Mouse (Mus musculus) lung, embryonic 14.5 days (tissue): Measurements from ENCODE around the gene Bicc1. TPM values are rescaled to one million over a fixed set of nuclear protein-coding genes. Genes with fewer than 3 reads are reported as not detected.

Experiments
- ATAC-seq: fragments of 200-750 bp; cut with Nextera tagmentation; 2 replicates; pipeline ENCODE4 v1.8.0; 2017; ENCODE audit warnings: mild to moderate bottlenecking, moderate TSS enrichment, moderate library complexity; ENCODE audit not compliant: insufficient read depth
- DNase-seq: peaks from one replicate; pipeline ENCODE4 v3.0.0-alpha.2; 2015
- H3K27ac ChIP-seq: fragments of 300-500 bp; sonication (generic); 2 replicates; pipeline ENCODE4 v1.5.1; 2014; ENCODE audit warnings: low read depth, mild to moderate bottlenecking, moderate library complexity
- H3K27me3 ChIP-seq: fragments of 300-500 bp; sonication (generic); 2 replicates; pipeline ENCODE4 v1.6.1; 2014; ENCODE audit warnings: low read length, control low read depth; ENCODE audit not compliant: insufficient read depth
- H3K36me3 ChIP-seq: fragments of 300-500 bp; sonication (generic); 2 replicates; pipeline ENCODE4 v1.6.1; 2014; ENCODE audit warnings: control low read depth; ENCODE audit not compliant: insufficient read depth
- H3K4me1 ChIP-seq: fragments of 300-500 bp; sonication (generic); 2 replicates; pipeline ENCODE4 v1.6.1; 2014; ENCODE audit warnings: antibody characterized with exemption, control low read depth; ENCODE audit not compliant: insufficient read depth
- H3K4me2 ChIP-seq: fragments of 300-500 bp; sonication (generic); 2 replicates; pipeline ENCODE4 v1.6.1; 2014; ENCODE audit warnings: mild to moderate bottlenecking
- H3K4me3 ChIP-seq: fragments of 300-500 bp; sonication (generic); 2 replicates; pipeline ENCODE4 v1.5.1; 2014; ENCODE audit warnings: low read depth, low read length
- H3K9ac ChIP-seq: fragments of 300-500 bp; sonication (generic); 2 replicates; pipeline ENCODE4 v1.6.1; 2014
- H3K9me3 ChIP-seq: fragments of 300-500 bp; sonication (generic); 2 replicates; pipeline ENCODE4 v1.6.1; 2016; ENCODE audit warnings: low read depth, low read length, control low read depth
- CTCF ChIP-seq: IDR thresholded peaks from 2 replicates; pipeline ENCODE4 v1.5.1; 2016; ENCODE audit warnings: antibody characterized with exemption, low read depth
- WGBS: fragments of 180-500 bp; shearing (Covaris S2); extraction: QIAGEN DNeasy Blood & Tissue Kit; methylation state at CpG from one replicate; pipeline ENCODE4 v1.1.7; 2014; 5-methylcytosine and 5-hydroxymethylcytosine counted together
- polyA plus RNA-seq: library from polyadenylated mRNA; unstranded; fragments of >200 nt; fragmentation: Nextera tagmentation; extraction: Ambion mirVana; gene quantifications from 2 replicates; pipeline ENCODE4 v1.2.1, GENCODE M21; 2014

The Bicc1 gene
- polyA plus RNA-seq, 1 experiment from 2014 or later, result 26.4 TPM

DNA sequence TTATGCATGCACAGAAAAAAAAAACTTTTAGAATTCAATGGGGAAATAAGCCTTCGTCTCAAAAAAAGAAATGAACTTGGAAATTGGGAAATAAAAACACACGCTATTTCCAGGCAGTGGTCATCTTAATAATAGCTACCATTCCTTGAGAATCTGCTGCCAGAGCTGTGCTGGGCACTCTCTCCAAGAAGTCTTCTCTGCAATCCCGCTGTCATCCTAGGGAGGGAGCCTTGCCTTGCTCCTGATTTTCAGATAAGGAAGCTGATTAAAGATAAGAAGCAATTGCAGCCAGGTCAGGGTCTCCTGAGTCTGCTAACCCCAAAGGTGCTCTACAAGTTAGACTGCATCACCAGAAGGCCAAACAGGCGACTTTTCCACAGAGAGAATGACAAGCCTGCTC lies 161.4 kb downstream of the Bicc1 start:
- H3K36me3 ChIP-seq, result no peaks in the 10 kb centered on the region
- no peak for ATAC-seq
- no peaks in the 10 kb centered on the region for H3K9me3 ChIP-seq
- DNase-seq, result no peak
- H3K27me3 ChIP-seq, result no peaks in the 10 kb centered on the region
- 40% methylated on average over 4 of the region's 4 CpGs for WGBS
- H3K4me3 ChIP-seq, result no peak overlapping the region
- no peak overlapping the region for H3K27ac ChIP-seq
- no peak overlapping the region for H3K9ac ChIP-seq
- peak; percentile 41 for TF ChIP-seq CTCF
- no peak overlapping the region for H3K4me2 ChIP-seq
- no peaks in the 10 kb centered on the region for H3K4me1 ChIP-seq

GRCm38 (mm10) chr10:70996051-70996450 lies 163.4 kb downstream of the Bicc1 start:
- ATAC-seq (no peak), DNase-seq (no peak)
- H3K36me3 ChIP-seq, result no peaks in the 10 kb centered on the region
- H3K27me3 ChIP-seq, result no peaks in the 10 kb centered on the region
- H3K4me1 ChIP-seq, result no peaks in the 10 kb centered on the region
- H3K4me2 ChIP-seq, result no peak overlapping the region
- TF ChIP-seq CTCF, result no peak
- no peaks in the 10 kb centered on the region for H3K9me3 ChIP-seq
- 93% methylated on average over 9 of the region's 9 CpGs for WGBS
- H3K4me3 ChIP-seq, result no peak overlapping the region
- no peak overlapping the region for H3K27ac ChIP-seq
- H3K9ac ChIP-seq, result no peak overlapping the region

- Histone ChIP-seq H3K4me3 (no peak overlapping the region), H3K4me2 (no peak overlapping the region), H3K4me1 (no peaks in the 10 kb centered on the region), H3K27me3 (no peaks in the 10 kb centered on the region), H3K36me3 (no peaks in the 10 kb centered on the region), H3K9ac (no peak overlapping the region), H3K27ac (no peak overlapping the region), H3K9me3 (no peaks in the 10 kb centered on the region)
- ATAC-seq, result no peak
- no peak for TF ChIP-seq CTCF
- WGBS, result 96% methylated on average over 2 of the region's 2 CpGs
- DNase-seq, result no peak
These were observed 165.4 kb downstream of the Bicc1 start for GRCm38 (mm10) chr10:70994135-70994497.

GRCm38 (mm10) chr10:70993497-70994134 lies 165.9 kb downstream of the Bicc1 start:
- no peak for DNase-seq

GRCm38 (mm10) chr10:70987396-70987795 lies 172.1 kb downstream of the Bicc1 start:
- no peak for DNase-seq
- H3K27me3 ChIP-seq, result no peaks in the 10 kb centered on the region
- H3K9ac ChIP-seq, result no peak overlapping the region
- no peak for TF ChIP-seq CTCF
- no peaks in the 10 kb centered on the region for H3K4me1 ChIP-seq
- no peak overlapping the region for H3K4me2 ChIP-seq
- no peaks in the 10 kb centered on the region for H3K36me3 ChIP-seq
- no peak for ATAC-seq
- H3K4me3 ChIP-seq, result no peak overlapping the region
- WGBS, result 63% methylated on average over 5 of the region's 5 CpGs
- H3K9me3 ChIP-seq, result no peaks in the 10 kb centered on the region
- no peak overlapping the region for H3K27ac ChIP-seq

More at GRCm38 (mm10) chr10:70993497-70994134, 165.9 kb downstream of the Bicc1 start:
- Histone ChIP-seq H3K36me3 (no peaks in the 10 kb centered on the region), H3K9ac (no peak overlapping the region), H3K4me3 (no peak overlapping the region), H3K9me3 (no peaks in the 10 kb centered on the region), H3K27ac (no peak overlapping the region), H3K27me3 (no peaks in the 10 kb centered on the region), H3K4me2 (no peak overlapping the region), H3K4me1 (no peaks in the 10 kb centered on the region)
- 68% methylated on average over 6 of the region's 6 CpGs for WGBS
- ATAC-seq, result no peak
- no peak for TF ChIP-seq CTCF

DNA sequence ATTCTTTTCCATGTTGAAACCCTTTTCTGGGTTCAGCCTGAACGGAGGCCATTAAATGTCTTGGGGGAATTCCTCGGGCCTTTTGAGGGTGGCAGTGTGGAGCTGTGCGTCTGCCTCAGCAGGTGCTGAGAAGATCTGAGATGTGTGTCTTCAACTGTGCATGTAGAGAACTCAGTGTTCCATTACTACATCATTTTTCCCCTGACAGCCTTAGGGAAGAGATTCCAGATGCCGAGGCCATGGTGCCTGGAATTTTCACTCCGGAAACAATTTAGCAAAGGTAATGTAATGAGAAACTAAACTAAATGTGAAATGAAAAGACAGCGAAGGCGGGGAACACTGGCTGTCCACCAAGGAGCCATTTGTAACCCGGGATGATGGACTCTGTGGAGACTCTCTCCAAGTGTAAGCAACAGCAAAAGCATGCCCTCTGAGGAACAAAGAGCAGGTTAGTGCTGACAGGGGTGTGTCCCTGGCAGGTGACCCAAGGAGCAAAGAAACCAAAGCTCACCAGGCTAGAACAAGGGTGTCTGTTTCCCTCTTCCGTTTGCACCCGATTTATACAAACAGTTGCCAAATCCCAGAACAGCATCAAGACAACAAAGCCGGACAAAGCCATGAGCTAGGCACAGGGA lies 176.3 kb downstream of the Bicc1 start:
- Histone ChIP-seq H3K27ac (no peak overlapping the region), H3K4me1 (no peaks in the 10 kb centered on the region), H3K4me2 (no peak overlapping the region), H3K27me3 (no peaks in the 10 kb centered on the region), H3K36me3 (no peaks in the 10 kb centered on the region), H3K4me3 (no peak overlapping the region), H3K9ac (no peak overlapping the region), H3K9me3 (no peaks in the 10 kb centered on the region)
- DNase-seq (no peak), ATAC-seq (no peak)
- 73% methylated on average over 11 of the region's 11 CpGs for WGBS
- no peak for TF ChIP-seq CTCF

DNA sequence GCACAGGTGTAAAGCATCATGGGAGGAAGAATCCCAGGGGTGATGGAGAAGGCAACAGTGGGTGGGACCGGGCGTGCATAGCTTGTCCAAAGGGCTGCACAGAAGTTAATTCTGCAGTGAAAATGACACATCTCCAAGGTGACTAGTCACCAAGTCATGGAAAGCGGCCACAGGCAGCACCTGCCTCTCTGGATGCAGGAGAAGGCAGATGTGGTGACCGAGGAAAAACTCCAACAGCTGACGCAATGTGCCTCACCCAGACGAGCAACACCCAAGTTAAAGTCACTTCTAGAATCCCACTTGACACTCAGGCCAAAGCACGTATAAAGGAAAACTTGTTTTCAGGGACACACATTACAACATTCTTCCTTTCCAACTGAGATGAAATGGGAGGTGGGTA lies 177.3 kb downstream of the Bicc1 start:
- Histone ChIP-seq H3K4me1 (0 out of 2 replicates have a peak, but pooled peaks cover 5% of the 10 kb centered on the region), H3K36me3 (no peaks in the 10 kb centered on the region), H3K9me3 (no peaks in the 10 kb centered on the region), H3K4me3 (no peak overlapping the region), H3K4me2 (no peak overlapping the region), H3K9ac (no peak overlapping the region), H3K27me3 (no peaks in the 10 kb centered on the region), H3K27ac (no peak overlapping the region)
- no peak for TF ChIP-seq CTCF
- 84% methylated on average over 7 of the region's 7 CpGs for WGBS
- DNase-seq, result no peak
- ATAC-seq, result no peak
